Mouse (Mus musculus): ENCODE measurements around the gene Letmd1.
"Not testable (repeated sequence)": the region's sequence is repeated elsewhere in the genome, so short reads cannot be mapped to it uniquely, and the experiment has no call there.

Gene Letmd1

DNA sequence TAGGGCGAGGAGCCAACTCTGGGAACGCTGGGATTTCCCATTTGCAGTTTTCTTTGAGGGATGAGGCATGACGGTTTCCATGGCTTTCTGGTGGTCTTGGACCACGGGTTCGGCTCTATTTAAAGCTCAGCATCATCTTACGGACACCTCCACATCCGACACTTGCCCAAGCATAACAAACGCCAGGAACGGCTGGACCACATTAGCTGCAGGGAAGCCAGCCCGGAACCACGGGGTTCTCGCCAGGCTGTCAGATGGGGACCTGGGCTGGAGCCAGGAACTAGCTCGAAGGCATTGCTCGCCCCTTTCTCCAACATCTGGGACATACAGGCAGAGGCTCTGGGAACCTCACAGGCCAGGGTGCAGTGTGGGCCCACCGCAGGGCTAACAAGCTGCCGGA, 17.6 kb upstream of the Letmd1 start:
- ATAC-seq (ENCODE audit: low TSS enrichment): peak; percentile 65; the same call in 1 of the 2 replicates

DNA sequence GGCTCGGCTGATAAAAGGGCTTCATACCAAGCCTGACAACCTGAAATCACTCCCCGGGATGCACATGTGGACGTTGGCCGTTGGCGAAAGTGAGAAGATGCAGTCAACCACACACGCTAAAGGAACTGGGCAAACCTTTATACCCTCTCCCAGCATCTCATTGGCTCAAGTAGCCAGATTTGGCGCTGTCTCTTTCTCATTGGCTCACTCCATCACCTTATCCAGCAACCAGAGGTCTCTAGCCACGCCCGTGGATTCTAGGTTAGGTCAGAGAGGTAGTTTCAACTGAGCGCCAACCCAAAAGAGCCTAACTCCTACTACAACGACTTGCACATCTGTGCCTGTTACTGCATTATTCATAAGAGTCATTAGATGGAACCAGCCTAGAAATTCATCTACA, 16.3 kb upstream of the Letmd1 start:
- ATAC-seq (ENCODE audit: low TSS enrichment): no peak

DNA sequence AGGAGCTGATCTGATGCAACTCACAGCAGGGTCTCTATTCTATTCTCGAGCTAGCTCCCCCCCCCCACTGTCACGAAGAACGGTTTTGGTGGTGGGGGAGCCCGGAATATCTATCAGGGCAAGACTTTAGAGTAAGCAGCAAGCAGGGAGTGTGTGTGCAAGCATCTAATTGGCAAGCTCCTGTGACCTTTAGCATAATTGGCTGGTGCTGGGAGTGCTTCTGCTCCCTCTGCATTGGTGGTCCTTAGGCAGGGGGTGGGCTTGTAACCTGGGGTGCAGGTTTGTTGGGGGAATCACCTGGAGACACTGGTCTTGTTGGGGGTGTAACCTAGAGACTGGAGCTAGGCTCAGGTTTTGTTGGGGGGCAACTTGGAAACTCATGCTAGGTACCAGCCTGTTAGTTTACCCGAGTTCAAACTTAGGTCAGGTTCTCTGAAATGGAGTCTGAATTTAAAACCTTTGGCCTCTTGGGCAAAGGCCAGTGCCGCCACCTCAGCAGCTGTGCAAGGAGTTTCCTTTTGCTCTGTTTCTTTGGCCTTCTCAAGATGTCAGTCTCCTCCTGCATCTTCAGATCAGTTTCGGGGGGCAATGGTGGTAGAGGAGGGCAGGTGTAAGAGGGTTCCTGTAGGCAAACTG, 12.3 kb upstream of the Letmd1 start:
- ATAC-seq (ENCODE audit: low TSS enrichment): no peak

DNA sequence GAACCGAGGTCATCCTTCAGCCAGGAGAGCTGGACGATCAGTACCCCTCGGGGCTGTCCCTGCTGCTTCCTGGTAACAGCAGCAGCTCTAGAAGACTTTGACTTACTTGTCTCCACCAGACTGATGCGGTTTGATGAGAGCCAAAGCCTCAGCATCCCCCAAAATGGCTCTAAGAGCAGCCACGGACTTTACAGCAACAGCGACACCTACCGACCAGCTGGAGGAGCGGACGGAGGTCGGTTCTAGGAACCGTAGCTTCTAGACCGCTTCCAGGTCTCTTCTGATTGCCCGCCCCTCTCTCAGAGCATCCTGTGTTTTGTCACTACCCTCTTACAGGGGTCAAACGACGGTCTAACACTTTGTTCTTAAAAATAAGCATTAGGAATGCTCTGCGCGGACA, 11.5 kb upstream of the Letmd1 start:
- ATAC-seq (ENCODE audit: low TSS enrichment): peak; percentile 92

DNA sequence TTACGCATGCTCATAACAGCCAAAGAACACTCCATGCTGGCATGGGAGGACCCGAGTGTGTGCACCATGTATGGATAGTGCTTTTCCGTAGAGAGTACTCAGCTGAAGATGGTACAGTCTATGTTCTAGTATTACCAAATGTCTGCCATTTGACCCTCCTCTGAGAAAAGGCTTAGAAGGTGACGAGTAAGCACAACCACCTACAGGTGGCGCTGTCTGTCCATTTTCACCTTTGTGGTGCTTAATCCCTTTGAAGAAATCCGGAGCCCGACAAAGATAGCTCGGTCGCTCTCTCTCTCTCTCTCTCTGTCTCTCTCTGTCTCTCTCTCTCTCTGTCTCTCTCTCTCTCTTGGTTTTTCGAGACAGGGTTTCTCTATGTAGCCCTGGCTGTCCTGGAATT, 10.8 kb upstream of the Letmd1 start:
- 0 out of 2 replicates have a peak, but pooled peaks have one; percentile 31 for ATAC-seq (ENCODE audit: low TSS enrichment)

DNA sequence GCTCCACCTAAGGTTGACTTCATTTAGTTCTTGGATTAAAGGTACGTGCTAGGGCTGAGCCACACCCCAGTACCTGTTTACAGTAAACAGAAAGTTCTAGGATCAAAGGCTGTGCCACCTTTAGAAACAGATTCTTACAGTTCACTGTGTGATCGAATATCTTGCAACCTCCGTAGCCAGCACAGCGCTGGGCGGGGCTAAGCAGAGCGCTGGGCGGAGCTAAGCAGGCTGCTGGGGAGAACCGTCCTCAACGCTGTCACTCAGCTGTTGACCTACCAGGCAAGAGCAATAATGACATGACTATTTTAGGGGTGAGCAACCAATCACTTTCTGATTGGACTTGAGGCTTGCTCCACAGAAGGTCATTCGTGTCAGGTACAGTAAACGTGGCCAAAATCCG, 7.9 kb upstream of the Letmd1 start:
- no peak for ATAC-seq (ENCODE audit: low TSS enrichment)

DNA sequence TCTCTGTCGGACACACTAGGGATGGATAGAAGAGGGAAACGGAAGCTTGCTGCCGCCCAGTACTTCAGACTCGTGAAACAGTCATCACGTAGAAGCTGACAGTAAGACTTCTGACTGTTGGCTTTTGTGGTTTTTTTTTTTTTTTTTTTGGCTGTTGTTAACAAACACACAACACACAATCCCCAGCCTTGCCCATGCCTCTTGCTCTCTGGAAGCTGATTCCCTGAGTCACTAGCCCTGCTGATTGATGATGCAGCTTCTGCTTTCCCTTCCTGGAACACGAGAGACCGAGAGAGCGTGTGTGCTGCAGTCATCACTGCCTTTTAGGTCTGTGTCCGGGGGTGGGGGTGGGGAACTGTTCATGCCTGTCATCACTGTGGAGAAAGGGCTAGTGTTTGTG, 7.2 kb upstream of the Letmd1 start:
- no peak for ATAC-seq (ENCODE audit: low TSS enrichment)

DNA sequence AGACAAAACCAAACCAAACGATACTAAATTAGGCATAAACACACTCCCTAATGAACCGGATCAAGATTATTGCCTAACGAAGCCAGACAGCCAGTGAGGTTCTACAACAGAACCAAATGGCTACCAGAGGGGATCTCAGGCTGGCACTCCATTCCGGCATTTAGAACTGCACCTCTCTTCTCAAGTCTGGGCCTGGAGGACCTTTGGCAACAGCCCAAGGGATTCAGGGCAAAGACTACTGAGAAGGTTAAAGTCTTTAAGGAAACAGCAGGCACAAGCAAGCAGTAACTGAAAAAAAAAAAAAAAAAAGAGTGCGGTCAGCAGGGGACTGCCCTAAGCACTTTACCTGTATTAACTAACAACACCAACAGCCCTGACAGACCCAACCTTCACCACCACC, 6.7 kb upstream of the Letmd1 start:
- no peak for ATAC-seq (ENCODE audit: low TSS enrichment)

DNA sequence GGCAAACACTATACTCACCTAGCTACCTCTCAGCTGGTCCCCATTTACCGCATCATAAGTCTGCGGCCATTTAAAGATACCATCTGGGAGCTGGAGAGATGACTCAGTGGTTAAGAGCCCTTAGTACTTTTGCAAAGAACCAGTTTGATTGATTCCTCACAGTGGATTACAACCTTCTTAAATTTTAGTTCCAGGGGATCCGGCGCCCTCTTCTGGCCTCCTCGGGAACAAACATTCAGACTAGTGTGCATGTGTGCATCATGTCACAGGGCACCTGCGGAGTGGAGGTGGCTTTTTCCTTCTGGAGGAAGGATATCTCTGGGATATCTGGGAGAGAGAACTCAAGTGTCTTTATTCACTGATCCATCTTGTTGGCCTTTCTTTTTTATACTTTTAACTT, 5.1 kb upstream of the Letmd1 start:
- ATAC-seq (ENCODE audit: low TSS enrichment): peak; percentile 42

DNA sequence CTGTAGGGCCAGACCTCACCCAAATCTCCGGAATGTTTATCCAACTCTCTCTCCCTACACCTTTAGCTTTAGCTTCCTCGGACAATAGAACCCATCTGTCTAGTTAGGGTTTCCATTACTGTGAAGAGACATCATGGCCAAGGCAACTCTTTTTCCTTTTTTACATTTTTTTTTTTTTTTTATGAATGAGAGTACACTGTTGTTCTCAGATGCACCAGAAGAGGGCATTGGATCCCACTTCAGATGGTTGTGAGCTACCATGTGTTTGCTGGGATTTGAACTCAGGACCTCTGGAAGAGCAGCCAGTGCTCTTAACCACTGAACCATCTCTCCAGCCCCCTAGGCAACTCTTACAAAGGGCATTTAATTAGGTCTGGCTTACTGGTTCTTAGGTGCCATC, 3.4 kb upstream of the Letmd1 start:
- no peak for ATAC-seq (ENCODE audit: low TSS enrichment)

DNA sequence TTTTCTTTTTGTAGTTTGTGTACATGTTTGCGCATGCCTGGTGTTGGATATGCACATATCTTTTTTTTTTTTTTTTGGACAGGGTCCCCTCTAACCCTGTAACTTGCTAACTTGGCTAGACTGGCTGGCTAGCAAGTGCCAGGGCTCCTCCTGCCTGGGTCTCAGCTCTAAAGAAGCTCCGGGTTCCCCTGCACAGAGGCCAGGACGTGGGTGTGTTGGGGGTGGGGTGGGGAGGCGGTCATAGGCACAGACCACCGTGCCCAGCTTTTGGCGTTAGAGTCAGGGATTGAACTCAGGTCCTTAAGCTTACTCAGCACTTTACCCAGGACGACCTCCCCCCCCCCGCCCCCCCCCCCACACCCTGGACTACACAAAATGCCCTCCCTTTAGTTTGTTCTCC, 1.1 kb upstream of the Letmd1 start:
- no peak for ATAC-seq (ENCODE audit: low TSS enrichment)

DNA sequence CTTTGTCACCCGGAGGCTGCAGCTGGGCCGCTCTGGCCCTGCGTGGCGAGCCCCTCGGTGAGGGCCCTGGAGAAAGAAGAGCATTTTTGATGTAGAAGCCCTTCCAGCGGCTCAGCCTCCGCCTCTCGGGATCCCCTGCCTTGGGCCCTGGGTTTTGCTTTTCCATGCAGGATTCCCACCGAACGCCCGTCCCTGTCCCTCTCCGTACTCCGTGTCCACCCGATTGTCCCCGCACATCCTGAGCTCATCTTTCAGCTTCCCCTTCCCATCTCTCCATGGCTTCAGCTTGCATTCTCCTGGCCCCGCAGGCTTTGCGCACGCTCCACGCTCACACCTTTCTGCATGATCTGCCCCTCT, 344 bp downstream of the Letmd1 start:
- peak; percentile 24; the same call in 1 of the 2 replicates for ATAC-seq (ENCODE audit: low TSS enrichment)

DNA sequence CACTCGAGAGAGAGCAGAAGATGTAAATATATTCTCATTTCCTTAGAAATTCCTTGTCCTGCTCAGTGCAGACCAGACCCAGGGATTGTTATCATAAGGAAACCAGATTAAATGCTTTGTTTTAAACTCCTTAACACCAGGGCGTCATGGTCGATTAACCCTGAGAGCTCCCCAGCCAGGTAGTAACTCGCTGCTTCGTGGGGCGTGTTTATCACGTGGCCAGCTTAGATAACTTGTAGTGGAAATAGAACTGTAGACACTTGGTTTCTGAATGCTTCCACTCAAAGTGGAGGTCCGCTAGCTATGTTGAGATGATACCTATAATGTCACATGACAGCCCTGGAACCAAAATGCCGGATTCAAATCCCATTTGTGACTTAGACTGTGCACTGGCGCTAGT, 1.2 kb downstream of the Letmd1 start:
- no peak for ATAC-seq (ENCODE audit: low TSS enrichment)

DNA sequence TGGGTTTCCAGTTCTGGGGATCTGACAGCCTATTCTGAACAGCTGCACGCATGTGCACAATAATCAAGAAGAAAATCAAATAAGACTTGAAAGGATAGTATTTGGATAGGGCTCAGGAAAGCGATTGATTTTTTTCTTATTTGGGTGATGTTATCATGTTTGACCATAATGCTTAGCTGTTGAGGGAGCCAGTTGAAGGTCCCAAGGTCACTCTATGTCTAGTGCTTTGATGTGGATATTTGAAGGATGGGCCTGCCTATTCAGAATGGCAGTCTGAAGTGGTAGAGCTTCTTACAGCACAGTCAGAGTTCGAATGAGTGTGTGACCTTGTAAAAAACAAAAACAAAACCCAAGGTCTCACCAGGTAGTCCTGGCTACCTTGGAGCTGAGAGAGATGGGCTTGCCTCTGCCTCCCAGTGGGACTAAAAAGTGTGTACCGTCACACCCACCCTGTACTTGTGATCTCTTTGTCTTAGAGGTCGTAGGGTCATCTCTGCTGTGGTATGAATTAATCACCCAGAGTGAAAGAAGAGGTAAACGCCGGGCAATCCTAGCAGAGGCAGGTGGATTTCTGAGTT, 5.2 kb downstream of the Letmd1 start:
- ATAC-seq (ENCODE audit: low TSS enrichment): no peak

DNA sequence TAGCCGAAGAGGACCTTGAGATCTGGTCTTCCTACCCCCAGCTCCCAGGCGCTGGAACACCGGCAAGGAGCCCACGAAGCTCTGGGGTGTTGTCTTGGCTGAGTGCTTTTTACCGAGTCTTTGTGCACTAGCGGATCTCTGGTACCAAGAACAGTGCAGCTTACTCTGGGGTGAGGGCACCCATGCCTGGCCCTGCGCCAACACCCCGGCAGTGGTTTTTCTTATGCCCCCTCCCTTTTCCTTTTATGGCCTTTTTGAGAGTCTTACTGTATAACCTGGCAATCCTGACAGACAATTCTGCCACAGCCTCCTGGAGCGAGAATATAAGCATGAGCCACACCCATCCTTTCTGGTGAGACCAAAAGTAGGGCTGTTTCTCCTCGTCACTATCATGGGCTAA, 9.5 kb downstream of the Letmd1 start:
- ATAC-seq (ENCODE audit: low TSS enrichment): no peak

DNA sequence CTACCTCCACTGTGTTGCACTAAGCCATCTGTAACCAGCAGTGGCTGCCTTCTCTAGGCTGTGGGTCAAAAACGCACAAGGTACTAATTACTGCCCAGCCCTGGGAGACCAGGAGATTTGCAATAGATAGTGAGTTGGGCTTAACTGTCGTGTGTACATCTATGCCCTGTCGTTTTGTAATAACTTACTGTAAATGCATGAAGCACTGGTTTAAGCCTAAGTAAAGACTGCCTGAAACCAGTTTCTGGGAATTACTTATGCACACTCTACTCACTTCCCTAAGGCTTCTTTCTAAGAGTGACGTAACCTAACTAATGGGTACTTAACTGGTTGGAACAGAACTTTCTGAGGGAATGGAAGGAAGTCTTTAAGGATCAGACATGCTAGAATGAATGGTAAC, 10.1 kb downstream of the Letmd1 start:
- no peak for ATAC-seq (ENCODE audit: low TSS enrichment)

DNA sequence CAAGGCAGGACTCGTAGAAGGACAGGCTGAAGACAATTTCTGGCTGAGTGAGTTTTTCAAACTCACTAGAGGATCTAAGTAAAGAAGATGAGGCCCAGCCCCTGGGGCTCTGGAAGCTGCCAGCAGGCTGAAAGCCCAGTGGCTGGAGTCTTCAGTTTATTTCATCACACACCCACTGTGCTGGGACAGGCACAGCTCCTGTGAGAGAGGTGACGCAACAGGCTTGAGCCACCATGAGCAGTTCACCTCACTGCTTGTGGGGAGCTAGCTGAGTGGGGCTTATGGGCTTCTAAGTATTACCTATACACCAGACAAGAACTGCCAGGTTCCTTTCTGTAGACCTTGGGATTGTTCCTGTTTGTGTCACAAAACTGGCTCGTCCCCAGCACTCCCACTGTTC, 16.8 kb downstream of the Letmd1 start:
- ATAC-seq (ENCODE audit: low TSS enrichment): no peak

DNA sequence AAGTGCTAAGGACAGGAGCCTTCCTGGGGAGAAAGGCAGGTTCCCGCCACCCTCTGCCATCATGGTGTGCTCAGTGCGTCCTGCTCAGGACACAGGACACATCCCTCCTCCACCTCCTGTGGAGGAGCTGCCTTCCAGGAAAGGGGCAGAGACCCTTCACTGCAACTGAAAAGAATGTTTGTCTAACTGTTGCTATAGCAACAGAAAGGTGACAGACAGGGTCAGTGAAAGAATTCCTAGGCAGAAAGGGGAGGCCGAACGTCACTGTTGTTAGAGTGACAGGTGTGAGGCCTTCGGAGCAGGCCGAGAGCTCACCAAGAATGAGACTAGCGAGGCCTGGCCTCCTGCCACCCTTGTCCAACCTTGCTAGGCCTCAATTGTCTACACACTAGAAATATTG, 17.6 kb downstream of the Letmd1 start:
- no peak for ATAC-seq (ENCODE audit: low TSS enrichment)

DNA sequence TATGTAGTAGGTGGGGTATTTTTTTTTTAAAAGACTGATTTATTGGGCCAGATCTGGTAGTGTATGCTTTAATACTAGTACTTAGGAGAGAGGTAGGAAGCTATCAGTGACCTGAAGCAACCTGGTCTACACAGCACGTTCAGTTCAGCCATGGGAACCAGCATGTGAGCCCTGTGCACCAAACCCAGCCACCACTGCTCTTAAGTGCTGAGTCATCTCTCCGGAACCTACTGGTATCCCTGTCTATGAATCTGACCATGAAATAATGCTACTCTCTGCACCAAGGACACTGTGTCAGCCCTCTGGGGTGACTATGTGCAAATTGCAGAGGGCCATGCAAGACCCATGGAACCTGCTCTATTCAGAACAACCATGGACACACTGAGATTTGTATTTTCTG, 18.2 kb downstream of the Letmd1 start:
- no peak for ATAC-seq (ENCODE audit: low TSS enrichment)

DNA sequence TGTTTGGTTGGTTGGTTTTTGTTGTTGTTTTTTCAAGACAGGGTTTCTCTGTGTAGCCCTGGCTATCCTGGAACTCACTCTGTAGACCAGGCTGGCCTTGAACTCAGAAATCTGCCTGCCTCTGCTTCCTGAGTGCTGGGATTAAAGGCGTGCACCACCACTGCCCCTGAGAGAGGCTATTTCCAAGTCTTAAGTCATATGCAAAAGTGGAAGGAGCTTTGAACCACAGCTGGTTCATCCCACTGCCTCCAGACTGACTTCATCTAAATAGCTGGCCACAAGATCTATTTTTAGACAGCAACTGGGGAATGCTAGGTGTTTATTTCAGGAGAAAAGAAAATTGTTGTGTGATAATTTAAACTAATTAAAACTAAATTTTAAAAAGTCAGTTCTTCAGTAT, 19.5 kb downstream of the Letmd1 start:
- ATAC-seq (ENCODE audit: low TSS enrichment): not testable (repeated sequence)

DNA sequence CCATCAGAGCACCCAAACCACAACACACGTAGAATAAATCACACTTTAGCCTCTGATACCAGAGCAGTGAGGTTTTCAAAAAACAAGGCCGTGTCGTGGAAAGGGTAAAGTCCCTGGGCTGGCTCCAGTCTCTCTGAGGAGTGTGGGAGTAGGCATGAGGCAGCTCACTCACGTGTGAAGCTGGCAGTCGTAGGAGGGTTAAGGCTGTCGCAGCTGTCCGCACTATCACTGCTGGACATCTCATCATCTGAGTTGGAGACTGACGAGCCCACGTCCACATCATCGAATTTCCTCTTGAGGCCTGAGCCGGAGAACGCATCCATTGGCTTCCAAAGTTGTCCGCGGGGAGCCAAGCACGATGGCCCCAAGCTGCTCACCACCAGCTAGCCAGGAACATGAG, 20.4 kb downstream of the Letmd1 start:
- no peak for ATAC-seq (ENCODE audit: low TSS enrichment)

DNA sequence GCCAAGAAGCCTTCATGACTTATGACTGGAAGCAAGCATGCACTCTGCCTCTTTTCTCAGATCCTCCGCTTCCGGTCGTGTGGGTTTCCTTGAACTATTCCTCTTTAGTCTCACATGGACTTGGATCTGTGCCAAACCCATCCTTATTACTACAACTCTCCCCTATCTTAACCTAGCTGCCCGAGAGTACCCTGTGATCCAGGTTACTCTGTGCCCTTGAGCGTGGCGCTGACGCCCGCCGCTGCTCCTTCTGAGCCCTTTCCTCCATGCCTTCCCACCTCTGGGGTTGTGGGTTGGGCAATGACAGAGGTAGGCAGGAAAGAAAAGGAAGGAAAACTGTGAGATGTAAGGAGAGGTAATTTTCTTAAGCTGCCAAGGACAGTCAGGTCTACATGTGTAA, 23.1 kb downstream of the Letmd1 start:
- no peak for ATAC-seq (ENCODE audit: low TSS enrichment)

DNA sequence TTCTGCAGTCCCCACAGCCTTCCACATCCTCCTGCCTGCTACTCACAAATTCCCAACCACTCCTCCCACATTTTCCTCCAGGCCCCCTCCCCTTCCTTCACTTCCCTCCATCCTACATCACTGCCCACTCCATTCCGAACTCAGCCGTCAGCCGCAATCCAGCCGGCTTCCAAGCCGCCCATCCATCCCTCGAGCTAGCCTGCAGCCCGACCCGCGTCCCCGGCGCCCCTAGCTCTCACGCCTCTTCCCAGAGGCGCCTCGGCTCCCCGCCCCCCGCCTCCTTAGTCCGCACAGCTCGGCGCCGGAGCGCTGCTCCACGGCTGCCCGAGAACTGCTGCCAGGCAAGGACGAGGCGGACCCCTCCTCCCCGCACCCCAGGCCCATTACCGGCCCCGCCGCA, 25.8 kb downstream of the Letmd1 start:
- peak; percentile 46 for ATAC-seq (ENCODE audit: low TSS enrichment)

DNA sequence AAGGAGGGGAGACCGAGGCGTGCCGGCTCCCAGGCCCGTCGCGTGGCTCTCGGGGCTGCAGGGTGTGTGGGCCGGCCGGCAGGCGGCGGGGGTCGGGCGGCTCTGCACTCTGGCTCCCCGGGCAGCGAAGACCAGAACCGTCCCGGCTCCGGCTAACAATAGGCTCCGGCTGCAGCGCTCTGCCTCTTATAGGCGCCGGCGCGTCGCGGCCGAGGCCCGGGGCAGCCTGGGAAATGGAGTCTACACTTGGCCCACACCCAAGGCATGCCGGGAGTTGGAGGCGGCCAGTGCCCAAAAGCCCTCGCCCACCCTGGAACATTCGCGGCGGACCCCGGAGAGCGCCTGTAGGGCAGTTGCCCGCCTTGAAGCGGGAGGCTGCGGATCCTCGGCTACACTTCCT, 26.3 kb downstream of the Letmd1 start, which contains the start of gene Csrnp2:
Csrnp2 (minus strand) TSS at position 387 of the 400 bp plus-strand sequence.
- ATAC-seq (ENCODE audit: low TSS enrichment): peak; percentile 80

Measured in frontal cortex, adult (tissue).